Mouse (Mus musculus) heart, postnatal 36 days (tissue): Measurements from ENCODE around the gene Hivep1. TPM values are rescaled to one million over a fixed set of nuclear protein-coding genes. Genes with fewer than 3 reads are reported as not detected.
A peak's percentile ranks its signal among the peaks of the same experiment; 100 is the strongest.

Experiments used
- DNase-seq, 2 experiments: peaks; one replicate each; pipeline ENCODE4 v3.0.0; 2021 to 2022
- intact Hi-C: fragments of 180-260 bp; cut with DNase I; formaldehyde crosslinking; loops from one replicate; pipeline ENCODE4 v1.15.1; 2025
- total RNA-seq, 2 experiments: library from RNA; stranded (reverse); gene quantifications; 2 replicates each; pipeline ENCODE4 v1.2.3; 2021

Gene Hivep1
- total RNA-seq, 2 experiments from 2014 or later = 25.6 to 27.4 TPM

- no peak for DNase-seq
- intact Hi-C loops = no loop called here
Observed at GRCm38 (mm10) chr13:42108483-42109215, 56.8 kb downstream of the Hivep1 start.

- DNase-seq = no peak
- intact Hi-C loops = no loop called here
Observed at GRCm38 (mm10) chr13:42110416-42110815, 58.6 kb downstream of the Hivep1 start.

- intact Hi-C loops = no loop called here
- DNase-seq = no peak
Observed at GRCm38 (mm10) chr13:42112071-42112470, 60.2 kb downstream of the Hivep1 start.

GRCm38 (mm10) chr13:42112748-42113147 lies 60.9 kb downstream of the Hivep1 start:
- DNase-seq = no peak
- intact Hi-C loops = no loop called here

GRCm38 (mm10) chr13:42113601-42114000 lies 61.8 kb downstream of the Hivep1 start:
- intact Hi-C loops = no loop called here

GRCm38 (mm10) chr13:42116301-42116700 lies 64.5 kb downstream of the Hivep1 start:
- no peak for DNase-seq
- intact Hi-C loops = no loop called here

More at GRCm38 (mm10) chr13:42113601-42114000, 61.8 kb downstream of the Hivep1 start:
- DNase-seq = no peak

GRCm38 (mm10) chr13:42119062-42119461 lies 67.2 kb downstream of the Hivep1 start:
- DNase-seq = no peak
- intact Hi-C loops = no loop called here

- intact Hi-C loops = no loop called here
Observed at GRCm38 (mm10) chr13:42121106-42121776, 69.4 kb downstream of the Hivep1 start.

GRCm38 (mm10) chr13:42121777-42122682 lies 70.2 kb downstream of the Hivep1 start:
- DNase-seq = no peak
- intact Hi-C loops = no loop called here

More at GRCm38 (mm10) chr13:42121106-42121776, 69.4 kb downstream of the Hivep1 start:
- no peak for DNase-seq

- DNase-seq = no peak
- intact Hi-C loops = loop anchor here (5.0 to 10.0 kb wide), 2 partner anchors 397 to 500 kb away; no protein-coding TSS in a partner anchor
Observed at GRCm38 (mm10) chr13:42144627-42145026, 92.8 kb downstream of the Hivep1 start.

- DNase-seq = no peak
- intact Hi-C loops = loop anchor here (10.0 kb wide), 1 partner anchor 505 kb away; no protein-coding TSS in a partner anchor
Observed at GRCm38 (mm10) chr13:42149328-42150071, 97.7 kb downstream of the Hivep1 start.

GRCm38 (mm10) chr13:42150072-42150450 lies 98.2 kb downstream of the Hivep1 start:
- no peak for DNase-seq
- intact Hi-C loops = no loop called here

GRCm38 (mm10) chr13:42150462-42151127 lies 98.8 kb downstream of the Hivep1 start:
- intact Hi-C loops = no loop called here
- DNase-seq = no peak

- intact Hi-C loops = no loop called here
- no peak for DNase-seq
Observed at GRCm38 (mm10) chr13:42158259-42158658, 106.4 kb downstream of the Hivep1 start.

GRCm38 (mm10) chr13:42159416-42160185 lies 107.8 kb downstream of the Hivep1 start:
- intact Hi-C loops = no loop called here
- no peak for DNase-seq

GRCm38 (mm10) chr13:42170802-42171201 lies 119.0 kb downstream of the Hivep1 start:
- no peak for DNase-seq
- intact Hi-C loops = no loop called here

GRCm38 (mm10) chr13:42174827-42175420 lies 123.1 kb downstream of the Hivep1 start:
- intact Hi-C loops = loop anchor here (2.0 to 5.0 kb wide), 3 partner anchors 70 to 412 kb away; partner anchors contain the start of gene Edn1
- peak; percentile 30 to 32 for DNase-seq

- DNase-seq = no peak
- intact Hi-C loops = no loop called here
Observed at GRCm38 (mm10) chr13:42182635-42183034, 130.8 kb downstream of the Hivep1 start.
